Mouse (Mus musculus) brain, embryonic 14.5 days (tissue): ENCODE measurements at regions not wholly inside any gene's neighbourhood (a gene's known extent, or its start where the extent isn't known, plus 50 kb on each side); places are given as distances from the start of the nearest gene placed in this dataset.

ENCODE experiments used
- CTCF ChIP-seq: fragments of 200-500 bp; IDR thresholded peaks from 2 replicates; pipeline ENCODE4 v1.5.1; 2012; ENCODE audit warnings: inconsistent platforms, mild to moderate bottlenecking, moderate library complexity, borderline replicate concordance; ENCODE audit not compliant: insufficient read depth, insufficient read length; ENCODE audit errors: extremely low read depth
- POLR2A ChIP-seq: fragments of 200-500 bp; IDR thresholded peaks from 2 replicates; pipeline ENCODE4 v1.6.1; 2012; ENCODE audit warnings: mild to moderate bottlenecking, inconsistent platforms, borderline replicate concordance; ENCODE audit not compliant: poor library complexity, insufficient read depth, insufficient read length, severe bottlenecking; ENCODE audit errors: extremely low read depth

- TF ChIP-seq CTCF (no peak), POLR2A (no peak)
These were observed 427.8 kb upstream of the Pappa start for GRCm38 (mm10) chr4:64696134-64696533.
